Mouse (Mus musculus): ENCODE data around the gene Cercam. TPM values are rescaled to one million over a fixed set of nuclear protein-coding genes. Genes with fewer than 3 reads are reported as not detected.
"Not testable (repeated sequence)": the region's sequence is repeated elsewhere in the genome, so short reads cannot be mapped to it uniquely, and the experiment has no call there.

Cercam gene
- total and polyA plus RNA-seq, 2 experiments from 2014 or later, result 22.8 to 28.0 TPM

- ATAC-seq (ENCODE audit: low FRiP score) (no peak), DNase-seq (ENCODE audit: low spot score) (no peak)
- H3K9me3 ChIP-seq (ENCODE audit: low read length), result no peaks in the 10 kb centered on the region
- TF ChIP-seq CTCF (IDR thresholded peaks at IDR 0.05), result no peak
- H3K4me2 ChIP-seq (ENCODE audit: low read depth, low read length, poor library complexity, severe bottlenecking), result no peak overlapping the region
- no peak overlapping the region for H3K9ac ChIP-seq (replicated peaks; ENCODE audit: low read length, poor library complexity, severe bottlenecking)
- no peaks in the 10 kb centered on the region for H3K4me1 ChIP-seq (ENCODE audit: insufficient read depth, low read length)
- H3K4me3 ChIP-seq (ENCODE audit: low read depth, low read length), result no peak overlapping the region
- 87% methylated on average over 1 of the region's 1 CpGs for WGBS
- peaks cover 73% of the 10 kb centered on the region for H3K36me3 ChIP-seq (ENCODE audit: insufficient read depth, low read length)
- H3K27ac ChIP-seq (ENCODE audit: low read depth, low read length), result no peak overlapping the region
- no peaks in the 10 kb centered on the region for H3K27me3 ChIP-seq (ENCODE audit: insufficient read depth, low read length)
Observed at GRCm38 (mm10) chr2:29898081-29898480, 29.1 kb downstream of the Cercam start.

GRCm38 (mm10) chr2:29902194-29902593 lies 33.2 kb downstream of the Cercam start:
- ATAC-seq (ENCODE audit: low FRiP score) (no peak), DNase-seq (ENCODE audit: low spot score) (no peak)
- no peaks in the 10 kb centered on the region for H3K4me1 ChIP-seq (ENCODE audit: insufficient read depth, low read length)
- no peaks in the 10 kb centered on the region for H3K27me3 ChIP-seq (ENCODE audit: insufficient read depth, low read length)
- no peak overlapping the region for H3K27ac ChIP-seq (ENCODE audit: low read depth, low read length)
- no peak overlapping the region for H3K9ac ChIP-seq (replicated peaks; ENCODE audit: low read length, poor library complexity, severe bottlenecking)
- TF ChIP-seq CTCF (IDR thresholded peaks at IDR 0.05), result no peak
- H3K4me3 ChIP-seq (ENCODE audit: low read depth, low read length), result no peak overlapping the region
- WGBS, result 91% methylated on average over 10 of the region's 10 CpGs
- no peaks in the 10 kb centered on the region for H3K9me3 ChIP-seq (ENCODE audit: low read length)
- H3K4me2 ChIP-seq (ENCODE audit: low read depth, low read length, poor library complexity, severe bottlenecking), result no peak overlapping the region
- H3K36me3 ChIP-seq (ENCODE audit: insufficient read depth, low read length), result peaks cover 76% of the 10 kb centered on the region

- 83% methylated on average over 2 of the region's 2 CpGs for WGBS
- peaks cover 61% of the 10 kb centered on the region for H3K36me3 ChIP-seq (ENCODE audit: insufficient read depth, low read length)
Observed at GRCm38 (mm10) chr2:29908171-29908570, 39.2 kb downstream of the Cercam start.

GRCm38 (mm10) chr2:29910042-29910441 lies 41.1 kb downstream of the Cercam start:
- no peaks in the 10 kb centered on the region for H3K9me3 ChIP-seq (ENCODE audit: low read length)
- TF ChIP-seq CTCF (IDR thresholded peaks at IDR 0.05), result peak; percentile 48
- DNase-seq (ENCODE audit: low spot score), result peak; percentile 15
- peaks cover 60% of the 10 kb centered on the region for H3K36me3 ChIP-seq (ENCODE audit: insufficient read depth, low read length)
- H3K4me3 ChIP-seq (ENCODE audit: low read depth, low read length), result no peak overlapping the region
- no peaks in the 10 kb centered on the region for H3K4me1 ChIP-seq (ENCODE audit: insufficient read depth, low read length)
- no peak overlapping the region for H3K27ac ChIP-seq (ENCODE audit: low read depth, low read length)
- 87% methylated on average over 2 of the region's 2 CpGs for WGBS
- H3K4me2 ChIP-seq (ENCODE audit: low read depth, low read length, poor library complexity, severe bottlenecking), result no peak overlapping the region
- H3K9ac ChIP-seq (replicated peaks; ENCODE audit: low read length, poor library complexity, severe bottlenecking), result no peak overlapping the region
- no peak for ATAC-seq (ENCODE audit: low FRiP score)
- no peaks in the 10 kb centered on the region for H3K27me3 ChIP-seq (ENCODE audit: insufficient read depth, low read length)

More at GRCm38 (mm10) chr2:29908171-29908570, 39.2 kb downstream of the Cercam start:
- H3K9me3 ChIP-seq (ENCODE audit: low read length); H3K27ac ChIP-seq (ENCODE audit: low read depth, low read length); H3K9ac ChIP-seq (replicated peaks; ENCODE audit: low read length, poor library complexity, severe bottlenecking); H3K27me3 ChIP-seq (ENCODE audit: insufficient read depth, low read length); ATAC-seq (ENCODE audit: low FRiP score); H3K4me3 ChIP-seq (ENCODE audit: low read depth, low read length); DNase-seq (ENCODE audit: low spot score); H3K4me1 ChIP-seq (ENCODE audit: insufficient read depth, low read length); H3K4me2 ChIP-seq (ENCODE audit: low read depth, low read length, poor library complexity, severe bottlenecking): not testable (repeated sequence)

GRCm38 (mm10) chr2:29917621-29918020 lies 48.7 kb downstream of the Cercam start:
- H3K27ac ChIP-seq (ENCODE audit: low read depth, low read length), result no peak overlapping the region
- TF ChIP-seq CTCF (IDR thresholded peaks at IDR 0.05), result no peak
- H3K4me3 ChIP-seq (ENCODE audit: low read depth, low read length), result no peak overlapping the region
- ATAC-seq (ENCODE audit: low FRiP score) (no peak), DNase-seq (ENCODE audit: low spot score) (no peak)
- no peak overlapping the region for H3K4me2 ChIP-seq (ENCODE audit: low read depth, low read length, poor library complexity, severe bottlenecking)
- H3K9ac ChIP-seq (replicated peaks; ENCODE audit: low read length, poor library complexity, severe bottlenecking), result no peak overlapping the region
- no peaks in the 10 kb centered on the region for H3K4me1 ChIP-seq (ENCODE audit: insufficient read depth, low read length)
- no peaks in the 10 kb centered on the region for H3K9me3 ChIP-seq (ENCODE audit: low read length)
- H3K36me3 ChIP-seq (ENCODE audit: insufficient read depth, low read length), result peaks cover 74% of the 10 kb centered on the region
- H3K27me3 ChIP-seq (ENCODE audit: insufficient read depth, low read length), result no peaks in the 10 kb centered on the region
- WGBS, result 92% methylated on average over 11 of the region's 11 CpGs

GRCm38 (mm10) chr2:29922011-29922410 lies 53.0 kb downstream of the Cercam start:
- Histone ChIP-seq H3K9ac (replicated peaks; ENCODE audit: low read length, poor library complexity, severe bottlenecking) (no peak overlapping the region), H3K9me3 (ENCODE audit: low read length) (no peaks in the 10 kb centered on the region), H3K4me3 (ENCODE audit: low read depth, low read length) (no peak overlapping the region), H3K4me1 (ENCODE audit: insufficient read depth, low read length) (no peaks in the 10 kb centered on the region), H3K4me2 (ENCODE audit: low read depth, low read length, poor library complexity, severe bottlenecking) (no peak overlapping the region), H3K36me3 (ENCODE audit: insufficient read depth, low read length) (peaks cover 75% of the 10 kb centered on the region), H3K27me3 (ENCODE audit: insufficient read depth, low read length) (no peaks in the 10 kb centered on the region), H3K27ac (ENCODE audit: low read depth, low read length) (no peak overlapping the region)
- 70% methylated on average over 11 of the region's 11 CpGs for WGBS
- no peak for ATAC-seq (ENCODE audit: low FRiP score)
- TF ChIP-seq CTCF (IDR thresholded peaks at IDR 0.05), result no peak
- peak; percentile 6 for DNase-seq (ENCODE audit: low spot score)

Measured in midbrain, postnatal 0 days (tissue).